Mouse (Mus musculus) kidney, postnatal 0 days (tissue): ENCODE data around the gene Chst8. TPM values are rescaled to one million over a fixed set of nuclear protein-coding genes. Genes with fewer than 3 reads are reported as not detected.

ENCODE experiments used
- ATAC-seq: fragments of 200-750 bp; cut with Nextera tagmentation; replicated peaks from 2 replicates; pipeline ENCODE4 v1.8.0; 2017; ENCODE audit warnings: low read depth, moderate number of reproducible peaks, moderate TSS enrichment, moderate library complexity; ENCODE audit not compliant: low FRiP score
- DNase-seq: peaks from one replicate; pipeline ENCODE4 v3.0.0-alpha.2; 2016; ENCODE audit warnings: low spot score
- H3K27ac ChIP-seq: fragments of 300-500 bp; sonication (generic); 2 replicates; pipeline ENCODE4 v1.5.1; 2014; ENCODE audit warnings: mild to moderate bottlenecking
- H3K27me3 ChIP-seq: fragments of 300-500 bp; sonication (generic); 2 replicates; pipeline ENCODE4 v1.6.1; 2014; ENCODE audit warnings: low read length, mixed read lengths; ENCODE audit not compliant: insufficient read depth
- H3K36me3 ChIP-seq: fragments of 300-500 bp; sonication (generic); 2 replicates; pipeline ENCODE4 v1.6.1; 2014; ENCODE audit warnings: low read length, mixed read lengths; ENCODE audit not compliant: insufficient read depth
- H3K4me1 ChIP-seq: fragments of 300-500 bp; sonication (generic); replicated peaks from 2 replicates; pipeline ENCODE4 v1.6.1; 2014; ENCODE audit warnings: antibody characterized with exemption, low read length, mixed read lengths; ENCODE audit not compliant: insufficient read depth
- H3K4me2 ChIP-seq: fragments of 300-500 bp; sonication (generic); 2 replicates; pipeline ENCODE4 v1.6.1; 2014; ENCODE audit warnings: mild to moderate bottlenecking, low read length, moderate library complexity, mixed read lengths
- H3K4me3 ChIP-seq: fragments of 300-500 bp; sonication (generic); replicated peaks from 2 replicates; pipeline ENCODE4 v1.5.1; 2014; ENCODE audit warnings: low read depth, low read length
- H3K9ac ChIP-seq: fragments of 300-500 bp; sonication (generic); 2 replicates; pipeline ENCODE4 v1.6.1; 2014; ENCODE audit warnings: low read depth, low read length
- H3K9me3 ChIP-seq: fragments of 300-500 bp; sonication (generic); replicated peaks from 2 replicates; pipeline ENCODE4 v1.6.1; 2016; ENCODE audit warnings: low read length, inconsistent platforms, mixed read lengths
- CTCF ChIP-seq: IDR thresholded peaks from 2 replicates; pipeline ENCODE4 v1.5.1; 2016; ENCODE audit warnings: antibody characterized with exemption, low read depth, mild to moderate bottlenecking, moderate library complexity
- WGBS: fragments of 180-500 bp; shearing (Covaris S2); extraction: QIAGEN DNeasy Blood & Tissue Kit; methylation state at CpG from one replicate; pipeline ENCODE4 v1.1.7; 2014; 5-methylcytosine and 5-hydroxymethylcytosine counted together
- polyA plus RNA-seq: library from polyadenylated mRNA; unstranded; fragments of >200 nt; fragmentation: Nextera tagmentation; extraction: Ambion mirVana; gene quantifications from 2 replicates; pipeline ENCODE4 v1.2.1, GENCODE M21; 2015

Gene Chst8
- polyA plus RNA-seq, 1 experiment from 2014 or later = 14.1 TPM

- TF ChIP-seq CTCF = no peak
- H3K4me2 ChIP-seq = no peak overlapping the region
- no peaks in the 10 kb centered on the region for H3K36me3 ChIP-seq
- ATAC-seq (no peak), DNase-seq (no peak)
- peaks cover 13% of the 10 kb centered on the region for H3K4me1 ChIP-seq
- peaks cover 2% of the 10 kb centered on the region; the same call in 1 of the 2 replicates for H3K27me3 ChIP-seq
- H3K9ac ChIP-seq = no peak overlapping the region
- peak overlapping the region; percentile 43 for H3K27ac ChIP-seq
- no peak overlapping the region for H3K4me3 ChIP-seq
- WGBS = 86% methylated on average over 3 of the region's 3 CpGs
- H3K9me3 ChIP-seq = no peaks in the 10 kb centered on the region
These were observed 6.8 kb downstream of the Chst8 start for GRCm38 (mm10) chr7:34805691-34806205.

GRCm38 (mm10) chr7:34805042-34805441, 7.5 kb downstream of the Chst8 start:
- Histone ChIP-seq H3K9me3 (no peaks in the 10 kb centered on the region), H3K4me1 (peaks cover 13% of the 10 kb centered on the region), H3K9ac (no peak overlapping the region), H3K4me3 (no peak overlapping the region), H3K36me3 (no peaks in the 10 kb centered on the region), H3K4me2 (no peak overlapping the region), H3K27ac (peak overlapping the region; percentile 43), H3K27me3 (no peaks in the 10 kb centered on the region)
- TF ChIP-seq CTCF = no peak
- peak; percentile 77 for ATAC-seq
- no peak for DNase-seq
- WGBS = 64% methylated on average over 2 of the region's 2 CpGs

GRCm38 (mm10) chr7:34799950-34800511, 12.5 kb downstream of the Chst8 start:
- Histone ChIP-seq H3K9me3 (no peaks in the 10 kb centered on the region), H3K9ac (no peak overlapping the region), H3K4me3 (no peak overlapping the region), H3K27ac (no peak overlapping the region), H3K4me2 (no peak overlapping the region), H3K36me3 (no peaks in the 10 kb centered on the region), H3K4me1 (peaks cover 18% of the 10 kb centered on the region), H3K27me3 (no peaks in the 10 kb centered on the region)
- ATAC-seq (peak; percentile 54), DNase-seq (no peak)
- WGBS = 16% methylated on average over 13 of the region's 13 CpGs
- no peak for TF ChIP-seq CTCF

GRCm38 (mm10) chr7:34799404-34799771, 13.1 kb downstream of the Chst8 start:
- DNase-seq (no peak), ATAC-seq (no peak)
- Histone ChIP-seq H3K4me3 (no peak overlapping the region), H3K27me3 (no peaks in the 10 kb centered on the region), H3K9me3 (no peaks in the 10 kb centered on the region), H3K4me1 (peaks cover 18% of the 10 kb centered on the region), H3K27ac (no peak overlapping the region), H3K9ac (no peak overlapping the region), H3K4me2 (no peak overlapping the region), H3K36me3 (no peaks in the 10 kb centered on the region)
- no peak for TF ChIP-seq CTCF
- WGBS = 25% methylated on average over 3 of the region's 3 CpGs

GRCm38 (mm10) chr7:34798441-34799403, 13.8 kb downstream of the Chst8 start:
- no peak for TF ChIP-seq CTCF
- peak overlapping the region; percentile 37 for H3K4me2 ChIP-seq
- H3K4me3 ChIP-seq = no peak overlapping the region
- peak; percentile 67 for DNase-seq
- ATAC-seq = no peak; the same call in 1 of the 2 replicates
- H3K9ac ChIP-seq = 0 out of 2 replicates have a peak overlapping the region, but pooled peaks have one; percentile 5
- 2% methylated on average over 11 of the region's 11 CpGs for WGBS
- no peak overlapping the region for H3K27ac ChIP-seq
- no peaks in the 10 kb centered on the region for H3K27me3 ChIP-seq
- H3K9me3 ChIP-seq = no peaks in the 10 kb centered on the region
- H3K4me1 ChIP-seq = peaks cover 18% of the 10 kb centered on the region
- no peaks in the 10 kb centered on the region for H3K36me3 ChIP-seq

GRCm38 (mm10) chr7:34798039-34798438, 14.5 kb downstream of the Chst8 start:
- ATAC-seq = no peak

More at GRCm38 (mm10) chr7:34798039-34798438, 14.5 kb downstream of the Chst8 start:
- Histone ChIP-seq H3K9ac (no peak overlapping the region), H3K4me3 (no peak overlapping the region), H3K9me3 (no peaks in the 10 kb centered on the region), H3K27me3 (no peaks in the 10 kb centered on the region), H3K36me3 (no peaks in the 10 kb centered on the region), H3K4me1 (peaks cover 18% of the 10 kb centered on the region), H3K4me2 (peak overlapping the region; percentile 37), H3K27ac (no peak overlapping the region)
- TF ChIP-seq CTCF = no peak
- DNase-seq = peak; percentile 25
- WGBS = 4% methylated on average over 12 of the region's 12 CpGs
